Mouse (Mus musculus): ENCODE measurements at regions not wholly inside any gene's neighbourhood (a gene's known extent, or its start where the extent isn't known, plus 50 kb on each side); places are given as distances from the start of the nearest gene placed in this dataset.

- ATAC-seq (replicated peaks; ENCODE audit: low FRiP score, low TSS enrichment, poor library complexity, severe bottlenecking), result peak; percentile 51; the same call in 1 of the 2 replicates
Measured at GRCm38 (mm10) chr4:106093252-106093651, 222.8 kb upstream of the Usp24 start.

GRCm38 (mm10) chr4:106094882-106095556 lies 221.0 kb upstream of the Usp24 start:
- ATAC-seq (replicated peaks; ENCODE audit: low FRiP score, low TSS enrichment, poor library complexity, severe bottlenecking), result no peak

- no peak for ATAC-seq (replicated peaks; ENCODE audit: low FRiP score, low TSS enrichment, poor library complexity, severe bottlenecking)
Measured at GRCm38 (mm10) chr4:106096130-106096529, 219.9 kb upstream of the Usp24 start.

GRCm38 (mm10) chr4:106097846-106098245 lies 218.2 kb upstream of the Usp24 start:
- ATAC-seq (replicated peaks; ENCODE audit: low FRiP score, low TSS enrichment, poor library complexity, severe bottlenecking), result no peak

DNA sequence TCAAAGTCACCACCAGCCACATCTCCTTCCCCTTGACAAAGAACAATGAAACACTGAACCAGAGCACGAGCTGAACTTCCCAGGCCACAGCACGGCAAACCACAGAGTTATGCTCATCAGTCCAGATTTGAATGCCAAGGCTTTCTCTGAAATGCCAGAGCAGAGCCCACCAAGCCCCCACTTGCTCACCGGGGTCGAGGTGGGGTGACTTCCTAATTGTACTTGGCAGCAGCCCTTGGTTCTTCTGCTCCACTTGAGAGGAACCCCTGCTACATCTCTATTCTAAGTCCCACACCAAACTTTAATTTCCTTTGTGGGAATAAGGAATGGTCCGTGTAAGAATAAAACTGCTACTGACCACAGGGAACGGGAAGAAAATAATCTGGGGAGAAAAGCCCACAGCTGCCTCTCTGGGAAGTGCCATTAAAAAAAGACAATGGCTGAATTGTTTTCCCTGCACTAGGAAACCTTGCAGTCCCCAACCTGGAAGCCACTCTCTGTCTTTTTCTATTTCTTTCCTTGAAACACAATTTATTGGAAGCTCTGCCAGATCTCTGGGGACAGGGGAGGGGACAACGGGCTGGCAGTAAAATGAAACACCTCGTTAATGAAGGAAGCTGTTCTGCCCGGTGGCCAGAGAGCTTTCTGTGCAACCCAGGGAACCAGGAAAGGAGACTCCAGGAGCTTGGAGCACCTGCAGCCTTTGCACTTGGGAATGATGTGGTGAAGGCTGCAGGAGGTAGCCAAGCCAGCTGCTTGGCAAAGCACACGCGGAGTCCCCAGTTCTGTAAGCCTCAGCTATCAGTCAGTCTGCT lies 215.6 kb upstream of the Usp24 start:
- ATAC-seq (replicated peaks; ENCODE audit: low FRiP score, low TSS enrichment, poor library complexity, severe bottlenecking), result no peak

DNA sequence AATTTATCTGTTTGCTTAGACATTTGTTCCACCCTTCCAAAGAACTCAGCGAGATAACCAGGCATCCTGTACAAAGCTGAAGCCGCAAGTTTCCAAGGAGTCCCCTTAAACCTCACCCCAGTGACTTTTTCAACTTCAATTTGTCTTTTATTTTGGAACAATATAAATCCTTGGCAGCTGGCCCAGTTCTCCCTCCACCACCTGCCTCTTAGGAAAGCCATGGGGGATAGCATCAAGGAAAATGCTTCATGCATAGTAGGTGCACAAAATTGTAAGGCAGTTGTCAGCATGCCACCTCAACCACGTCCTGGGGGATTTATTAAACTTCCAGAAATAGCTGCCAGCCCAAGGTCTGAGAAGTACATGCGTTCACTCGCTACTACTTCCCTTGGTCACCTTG lies 214.1 kb upstream of the Usp24 start:
- ATAC-seq (replicated peaks; ENCODE audit: low FRiP score, low TSS enrichment, poor library complexity, severe bottlenecking), result no peak

DNA sequence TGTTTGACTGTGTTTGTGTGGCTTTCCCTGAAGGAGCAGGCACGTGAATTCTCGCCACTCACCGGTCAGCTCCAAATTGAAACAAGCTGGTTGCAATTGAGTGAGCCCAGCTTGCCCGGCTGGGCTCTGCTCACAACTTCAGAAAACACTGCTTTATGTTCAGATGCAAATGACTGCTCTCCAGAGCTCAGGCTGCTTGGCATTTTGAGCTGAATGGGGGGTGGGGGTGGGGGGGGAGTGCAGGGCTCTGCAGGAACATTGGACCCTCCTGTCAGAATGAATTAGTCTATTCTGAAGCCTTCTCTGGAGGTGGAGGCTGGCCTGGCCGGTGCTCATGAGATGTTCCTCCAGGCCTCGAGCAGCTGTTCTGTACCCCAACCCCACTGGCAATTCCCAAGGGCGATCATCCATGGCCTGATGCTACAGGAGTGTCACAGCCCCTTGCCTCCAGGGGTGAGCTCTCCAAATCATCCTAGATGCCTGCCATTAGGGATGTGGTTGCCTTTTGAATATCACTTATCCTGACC lies 213.5 kb upstream of the Usp24 start:
- no peak for ATAC-seq (replicated peaks; ENCODE audit: low FRiP score, low TSS enrichment, poor library complexity, severe bottlenecking)

DNA sequence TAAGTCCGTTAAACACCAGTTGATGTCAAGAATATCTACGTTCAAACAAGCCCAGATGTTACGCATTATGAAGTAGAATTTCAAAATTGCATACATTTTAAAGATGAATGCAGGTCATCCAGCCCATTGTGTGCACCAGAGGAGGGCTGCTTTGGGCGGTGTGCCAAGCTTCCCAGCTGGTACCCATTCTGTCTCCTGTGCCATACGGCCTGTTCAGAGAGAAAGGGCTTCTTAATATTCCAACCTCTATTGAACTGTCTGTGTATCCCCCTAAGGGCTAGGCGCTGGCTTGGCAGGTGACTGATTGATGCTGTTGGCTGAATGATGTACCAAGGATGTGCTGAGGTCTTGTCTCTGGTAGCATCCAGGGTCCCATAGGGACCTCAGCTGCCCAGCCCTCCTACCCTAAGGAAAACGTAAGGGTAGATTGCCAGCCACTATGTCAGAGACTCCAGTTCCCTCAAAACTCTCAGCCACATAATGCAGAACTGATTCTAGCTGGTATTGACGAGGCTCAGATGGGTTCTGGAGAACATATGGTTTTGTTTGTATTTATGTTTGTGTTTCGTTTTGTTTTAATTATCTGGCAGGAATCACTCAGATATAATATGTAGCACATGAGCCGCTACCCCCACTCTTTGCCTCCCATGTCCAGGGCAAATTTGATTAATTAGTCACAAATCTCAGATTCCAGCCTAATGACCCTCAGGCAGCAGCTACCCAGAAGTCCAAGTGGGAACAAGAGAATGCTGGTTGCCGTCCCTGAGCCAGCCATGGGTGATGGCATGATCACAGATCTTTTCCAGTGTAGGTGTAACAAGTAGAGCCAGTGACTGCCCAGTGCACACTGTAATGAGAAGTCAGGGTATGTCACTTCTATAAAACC lies 212.0 kb upstream of the Usp24 start:
- ATAC-seq (replicated peaks; ENCODE audit: low FRiP score, low TSS enrichment, poor library complexity, severe bottlenecking), result no peak

GRCm38 (mm10) chr4:106112981-106113380 lies 203.0 kb upstream of the Usp24 start:
- ATAC-seq (replicated peaks; ENCODE audit: low FRiP score, low TSS enrichment, poor library complexity, severe bottlenecking), result no peak

DNA sequence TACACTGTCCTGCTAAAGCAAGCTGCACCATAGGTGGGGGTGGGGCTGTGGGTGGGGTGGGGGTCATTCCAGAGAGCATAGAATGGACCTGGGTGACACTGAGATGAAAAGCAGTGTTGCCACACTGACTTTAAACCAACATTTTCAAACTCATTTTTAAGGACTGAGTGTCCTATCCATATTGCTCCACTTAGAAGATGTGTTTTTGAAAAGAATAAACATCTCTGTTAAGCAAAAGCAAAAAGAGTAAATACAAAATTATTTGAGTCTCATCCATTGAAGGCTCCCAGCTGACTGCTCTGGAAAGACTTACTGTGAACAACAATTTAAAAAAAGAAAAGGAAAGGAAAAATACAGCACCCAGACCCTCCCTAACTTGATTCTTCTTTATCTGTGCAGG lies 202.3 kb upstream of the Usp24 start:
- ATAC-seq (replicated peaks; ENCODE audit: low FRiP score, low TSS enrichment, poor library complexity, severe bottlenecking), result no peak

DNA sequence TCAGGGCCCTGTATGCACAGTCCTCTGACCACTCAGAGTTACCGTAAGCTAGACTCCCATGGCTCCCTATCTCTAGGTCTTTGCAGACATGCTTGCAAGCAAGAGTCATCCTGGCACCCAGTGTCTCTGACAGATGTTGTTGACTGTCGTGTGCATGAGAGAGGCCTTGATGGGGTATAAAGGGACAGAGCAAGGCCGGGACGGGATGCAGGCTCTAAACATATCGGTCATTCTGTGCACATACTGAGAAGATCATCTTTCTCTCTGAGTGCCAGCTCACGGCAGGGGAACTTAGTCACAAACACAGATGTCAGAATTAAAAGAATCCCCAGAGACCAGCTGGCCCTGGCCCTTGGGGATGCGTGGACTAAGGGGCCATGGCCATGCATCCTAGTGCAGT lies 199.4 kb upstream of the Usp24 start:
- ATAC-seq (replicated peaks; ENCODE audit: low FRiP score, low TSS enrichment, poor library complexity, severe bottlenecking), result no peak

GRCm38 (mm10) chr4:106121306-106121705 lies 194.7 kb upstream of the Usp24 start:
- no peak for ATAC-seq (replicated peaks; ENCODE audit: low FRiP score, low TSS enrichment, poor library complexity, severe bottlenecking)

- ATAC-seq (replicated peaks; ENCODE audit: low FRiP score, low TSS enrichment, poor library complexity, severe bottlenecking), result no peak
Measured at GRCm38 (mm10) chr4:106123038-106123654, 192.9 kb upstream of the Usp24 start.

DNA sequence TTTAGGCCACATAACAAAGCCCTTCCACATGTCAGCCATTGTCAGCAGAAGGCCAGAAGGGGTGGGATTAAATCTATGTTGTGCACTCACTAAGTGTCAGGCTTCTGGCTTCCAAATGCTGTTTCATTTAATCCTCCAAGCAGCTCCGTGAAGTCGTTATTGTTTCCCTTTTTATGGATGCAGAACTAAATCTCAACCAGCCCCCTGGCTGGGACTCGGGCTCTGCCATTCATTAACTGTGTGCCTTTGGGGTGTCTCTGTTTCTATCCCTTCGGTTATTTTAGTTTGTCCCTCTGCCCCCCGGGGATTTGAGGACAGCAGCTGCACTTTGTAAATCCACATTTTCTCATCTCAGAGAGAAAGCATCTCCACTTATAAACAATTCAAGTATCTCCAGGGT lies 188.8 kb upstream of the Usp24 start:
- no peak for ATAC-seq (replicated peaks; ENCODE audit: low FRiP score, low TSS enrichment, poor library complexity, severe bottlenecking)

- peak; percentile 62 for ATAC-seq (replicated peaks; ENCODE audit: low FRiP score, low TSS enrichment, poor library complexity, severe bottlenecking)
Measured at GRCm38 (mm10) chr4:106127641-106128040, 188.4 kb upstream of the Usp24 start.

DNA sequence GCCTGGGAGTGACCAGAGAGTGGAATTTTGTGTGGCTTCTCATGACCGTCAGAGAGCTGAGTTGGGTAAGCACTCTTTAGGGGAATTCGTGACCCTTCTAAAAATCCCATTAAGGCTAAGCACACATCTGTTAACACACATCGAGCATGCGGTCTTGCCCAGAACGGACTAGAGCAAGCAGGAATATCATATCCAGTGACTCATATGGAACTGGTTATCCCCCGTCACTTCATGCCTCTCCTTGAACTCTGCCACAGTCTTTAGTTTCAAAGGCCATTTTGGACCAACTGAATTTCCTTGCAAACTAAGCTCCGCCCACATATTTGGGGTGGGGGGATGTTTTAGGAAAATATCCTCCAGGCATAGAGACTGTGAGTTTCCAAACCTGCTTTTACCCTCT lies 186.7 kb upstream of the Usp24 start:
- ATAC-seq (replicated peaks; ENCODE audit: low FRiP score, low TSS enrichment, poor library complexity, severe bottlenecking), result no peak

DNA sequence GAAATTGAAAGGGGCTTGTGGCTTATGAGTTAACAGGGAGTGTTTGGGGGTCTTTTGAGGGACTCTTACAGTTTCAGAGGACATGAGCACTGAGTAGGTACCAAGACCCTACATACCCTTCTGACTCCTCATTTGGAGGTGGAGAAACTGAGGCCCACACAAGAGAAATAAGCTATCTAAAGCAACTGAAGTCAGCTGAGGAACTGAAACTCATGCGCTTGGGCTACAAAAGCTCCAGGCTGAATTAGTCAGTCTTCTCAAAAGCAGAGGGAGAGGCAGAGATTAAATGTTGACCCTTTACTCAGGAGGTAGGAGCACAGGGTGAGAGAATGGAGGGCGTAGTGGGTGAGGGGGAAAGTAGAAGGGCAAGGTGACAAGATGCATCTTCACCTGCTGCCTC lies 186.2 kb upstream of the Usp24 start:
- ATAC-seq (replicated peaks; ENCODE audit: low FRiP score, low TSS enrichment, poor library complexity, severe bottlenecking), result no peak

DNA sequence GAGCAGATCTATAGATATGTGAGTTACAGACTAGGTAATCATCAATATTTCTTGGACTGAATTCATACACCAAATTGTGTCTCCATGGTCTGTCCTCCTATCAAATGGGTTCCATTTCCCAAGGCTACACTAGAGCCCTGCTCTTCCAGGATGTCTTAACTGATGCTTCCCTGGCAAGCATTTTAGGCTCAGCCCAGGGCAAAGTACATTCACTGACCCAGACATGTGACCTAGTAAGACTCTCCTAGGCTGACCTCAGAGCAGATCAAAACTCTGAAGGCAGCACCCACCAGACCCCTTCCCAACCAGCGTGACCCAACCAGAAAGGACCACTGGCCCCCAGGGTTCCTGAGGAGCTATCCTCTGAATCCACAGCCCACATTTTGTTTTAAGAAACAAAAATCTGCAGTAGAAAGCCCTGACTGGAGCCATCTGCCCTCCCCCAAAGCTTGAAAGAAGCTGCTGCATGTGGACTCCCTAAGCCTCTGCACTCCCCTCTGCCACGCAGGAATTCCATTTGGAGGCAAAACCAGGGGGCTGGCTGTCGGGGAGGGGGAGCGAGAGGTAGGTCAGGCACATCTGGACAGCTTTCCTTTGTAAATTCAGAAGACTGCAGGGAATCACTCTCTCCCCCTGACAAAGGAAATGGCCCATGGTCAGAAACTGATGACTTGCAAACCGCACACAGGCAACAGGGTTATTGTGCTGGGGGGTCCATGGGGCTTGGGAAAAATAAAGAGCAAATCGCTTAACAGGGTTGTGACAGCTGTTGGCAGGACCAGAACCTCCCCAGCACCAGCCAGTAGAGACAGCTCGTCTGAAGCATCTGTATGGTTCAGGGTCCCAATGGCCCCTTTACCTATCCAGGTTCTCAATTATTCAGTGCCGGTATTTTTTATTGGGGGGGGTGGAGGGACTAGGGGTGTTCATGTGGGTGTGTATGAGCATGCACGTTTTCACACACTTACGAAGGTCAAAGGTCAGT lies 182.0 kb upstream of the Usp24 start:
- ATAC-seq (replicated peaks; ENCODE audit: low FRiP score, low TSS enrichment, poor library complexity, severe bottlenecking), result no peak

All from megakaryocyte-erythroid progenitor cell, adult 5-6 weeks (primary cell).